Mouse (Mus musculus) midbrain, embryonic 14.5 days (tissue): ENCODE measurements at regions not wholly inside any gene's neighbourhood (a gene's known extent, or its start where the extent isn't known, plus 50 kb on each side); places are given as distances from the start of the nearest gene placed in this dataset.

Source experiments
- ATAC-seq: fragments of 200-750 bp; cut with Nextera tagmentation; 2 replicates; pipeline ENCODE4 v1.8.0; 2017; ENCODE audit warnings: moderate number of reproducible peaks, moderate library complexity; ENCODE audit not compliant: low FRiP score, low TSS enrichment
- DNase-seq: peaks from one replicate; pipeline ENCODE4 v3.0.0-alpha.2; 2015
- H3K27ac ChIP-seq: fragments of 300-500 bp; sonication (generic); replicated peaks from 2 replicates; pipeline ENCODE4 v1.5.1; 2014; ENCODE audit warnings: mild to moderate bottlenecking, low read depth, low read length, moderate library complexity
- H3K27me3 ChIP-seq: fragments of 300-500 bp; sonication (generic); 2 replicates; pipeline ENCODE4 v1.6.1; 2014; ENCODE audit warnings: low read length, control low read depth, mixed read lengths; ENCODE audit not compliant: control insufficient read depth, insufficient read depth
- H3K36me3 ChIP-seq: fragments of 300-500 bp; sonication (generic); 2 replicates; pipeline ENCODE4 v1.6.1; 2014; ENCODE audit warnings: low read length, control low read depth; ENCODE audit not compliant: control insufficient read depth, insufficient read depth
- H3K4me1 ChIP-seq: fragments of 300-500 bp; sonication (generic); 2 replicates; pipeline ENCODE4 v1.6.1; 2014; ENCODE audit warnings: mild to moderate bottlenecking, antibody characterized with exemption, low read length, control low read depth; ENCODE audit not compliant: control insufficient read depth, insufficient read depth
- H3K4me2 ChIP-seq: fragments of 300-500 bp; sonication (generic); 2 replicates; pipeline ENCODE4 v1.6.1; 2014; ENCODE audit warnings: mild to moderate bottlenecking, low read length, moderate library complexity
- H3K4me3 ChIP-seq: fragments of 300-500 bp; sonication (generic); replicated peaks from 2 replicates; pipeline ENCODE4 v1.5.1; 2014; ENCODE audit warnings: low read depth, low read length
- H3K9ac ChIP-seq: fragments of 300-500 bp; sonication (generic); replicated peaks from 2 replicates; pipeline ENCODE4 v1.6.1; 2014; ENCODE audit warnings: mild to moderate bottlenecking, low read length, moderate library complexity
- H3K9me3 ChIP-seq: fragments of 300-500 bp; sonication (generic); 2 replicates; pipeline ENCODE4 v1.6.1; 2016; ENCODE audit warnings: low read length, control low read depth, mixed read lengths; ENCODE audit not compliant: control insufficient read depth
- WGBS: fragments of 180-500 bp; shearing (Covaris S2); extraction: QIAGEN DNeasy Blood & Tissue Kit; methylation state at CpG from one replicate; pipeline ENCODE4 v1.1.7; 2014; 5-methylcytosine and 5-hydroxymethylcytosine counted together

DNA sequence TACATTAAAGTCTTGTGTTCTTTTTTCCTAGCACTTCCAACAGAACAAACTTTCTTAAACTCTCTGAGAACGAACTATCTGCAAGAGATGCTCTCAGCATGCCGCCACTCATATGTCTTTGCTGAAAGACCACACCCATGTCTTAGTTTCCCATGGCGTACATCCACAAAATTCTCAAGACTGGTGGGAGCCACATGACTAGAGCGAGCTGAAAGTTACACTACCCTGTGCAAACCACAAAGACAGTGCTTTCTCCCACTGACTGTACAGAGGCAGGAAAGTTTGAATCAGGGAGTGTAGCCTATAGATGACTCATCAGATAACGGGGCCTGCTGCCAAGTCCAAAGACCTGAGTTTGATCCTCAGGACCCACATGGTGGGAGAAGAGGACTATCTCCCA is 554.5 kb upstream of the Cdh11 start:
- H3K4me3 ChIP-seq = no peak overlapping the region
- DNase-seq = no peak
- ATAC-seq = no peak
- H3K36me3 ChIP-seq = no peaks in the 10 kb centered on the region
- H3K4me2 ChIP-seq = no peak overlapping the region
- H3K9me3 ChIP-seq = no peaks in the 10 kb centered on the region
- H3K9ac ChIP-seq = no peak overlapping the region
- H3K27ac ChIP-seq = no peak overlapping the region
- 94% methylated on average over 5 of the region's 5 CpGs for WGBS
- no peaks in the 10 kb centered on the region for H3K4me1 ChIP-seq
- no peaks in the 10 kb centered on the region for H3K27me3 ChIP-seq

DNA sequence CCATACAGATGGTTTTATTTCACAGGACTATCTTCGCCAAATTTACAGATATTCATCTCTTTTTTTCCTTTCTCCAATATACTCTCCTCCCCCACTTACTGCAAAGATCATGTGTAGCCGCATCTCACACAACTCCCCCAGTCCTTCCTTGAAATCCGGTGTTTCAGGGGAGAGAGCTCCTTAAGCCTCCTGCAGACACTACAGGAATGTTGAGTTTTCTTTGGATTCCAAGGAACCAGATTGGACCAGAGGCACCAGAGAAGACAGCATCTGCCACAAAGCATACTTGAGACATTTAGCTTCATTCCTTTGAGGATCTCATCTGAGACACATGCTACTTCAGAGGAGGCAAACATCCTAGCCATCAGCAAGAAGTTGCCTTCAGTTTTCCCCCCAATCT is 558.4 kb upstream of the Cdh11 start:
- H3K27me3 ChIP-seq = no peaks in the 10 kb centered on the region
- no peak overlapping the region for H3K9ac ChIP-seq
- no peak overlapping the region for H3K27ac ChIP-seq
- H3K4me1 ChIP-seq = no peaks in the 10 kb centered on the region
- no peaks in the 10 kb centered on the region for H3K36me3 ChIP-seq
- no peaks in the 10 kb centered on the region for H3K9me3 ChIP-seq
- H3K4me2 ChIP-seq = no peak overlapping the region
- no peak for ATAC-seq
- no peak overlapping the region for H3K4me3 ChIP-seq
- whole genome bisulfite sequencing = 94% methylated on average over 3 of the region's 3 CpGs
- DNase-seq = no peak

DNA sequence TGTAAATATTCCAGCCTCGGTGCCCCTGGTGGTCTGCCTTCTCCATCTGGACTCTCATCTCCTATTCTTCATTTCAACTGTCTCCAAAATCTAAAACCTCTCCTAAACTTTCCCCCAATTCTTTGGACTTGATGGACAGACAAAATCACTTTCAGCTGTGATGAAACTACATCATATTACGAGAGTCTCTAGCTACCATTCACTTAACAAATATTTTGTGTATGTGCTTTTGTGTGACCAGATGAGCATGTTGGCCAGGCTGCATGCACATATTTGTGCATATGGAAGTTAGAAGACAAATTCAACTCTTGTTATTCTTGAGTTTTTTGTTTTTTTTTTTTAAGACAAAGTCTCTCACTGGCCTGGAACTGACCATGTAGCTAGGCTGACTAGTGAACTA is 559.4 kb upstream of the Cdh11 start:
- no peak for DNase-seq
- no peaks in the 10 kb centered on the region for H3K9me3 ChIP-seq
- H3K36me3 ChIP-seq = no peaks in the 10 kb centered on the region
- no peak for ATAC-seq
- 93% methylated on average over 2 of the region's 2 CpGs for WGBS
- H3K27me3 ChIP-seq = no peaks in the 10 kb centered on the region
- no peak overlapping the region for H3K9ac ChIP-seq
- H3K4me2 ChIP-seq = no peak overlapping the region
- no peaks in the 10 kb centered on the region for H3K4me1 ChIP-seq
- H3K4me3 ChIP-seq = no peak overlapping the region
- H3K27ac ChIP-seq = no peak overlapping the region

DNA sequence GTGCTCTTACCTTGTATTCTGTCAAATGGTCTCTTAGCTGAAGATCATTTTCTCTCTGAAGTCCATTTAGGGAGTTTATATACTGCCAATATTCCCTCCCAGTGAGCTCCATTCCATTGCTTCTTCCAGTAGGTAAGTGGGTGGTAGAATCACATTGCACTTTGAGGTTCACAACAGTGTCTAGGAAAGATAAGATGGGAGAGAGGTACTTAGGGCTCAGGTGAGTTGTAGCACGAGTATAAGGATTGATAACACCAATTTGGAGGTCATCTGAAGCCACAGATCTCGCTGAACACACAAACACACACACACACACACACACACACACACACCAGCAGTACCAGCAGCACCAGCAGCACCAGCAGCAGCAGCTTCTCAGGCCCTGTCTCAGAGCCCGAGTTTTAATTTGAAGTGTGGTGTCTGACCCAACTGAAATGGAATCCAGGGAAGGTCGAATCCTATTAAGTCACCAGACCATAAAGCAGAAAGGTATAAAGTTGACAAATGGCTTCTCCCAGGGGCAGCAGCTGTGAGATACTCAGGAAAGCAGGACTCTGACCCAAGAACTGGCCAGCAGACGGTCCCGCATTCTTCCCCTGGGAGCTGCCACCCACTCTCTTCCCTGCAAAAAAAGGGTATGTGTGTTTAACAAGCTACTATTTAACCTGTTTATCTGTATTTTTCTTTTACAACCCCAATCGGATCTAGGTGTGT is 561.9 kb upstream of the Cdh11 start:
- Histone ChIP-seq H3K27me3 (no peaks in the 10 kb centered on the region), H3K9me3 (no peaks in the 10 kb centered on the region), H3K4me2 (no peak overlapping the region), H3K4me1 (no peaks in the 10 kb centered on the region), H3K9ac (no peak overlapping the region), H3K4me3 (no peak overlapping the region), H3K27ac (no peak overlapping the region), H3K36me3 (no peaks in the 10 kb centered on the region)
- 68% methylated on average over 7 of the region's 7 CpGs for WGBS
- ATAC-seq (no peak), DNase-seq (no peak)

DNA sequence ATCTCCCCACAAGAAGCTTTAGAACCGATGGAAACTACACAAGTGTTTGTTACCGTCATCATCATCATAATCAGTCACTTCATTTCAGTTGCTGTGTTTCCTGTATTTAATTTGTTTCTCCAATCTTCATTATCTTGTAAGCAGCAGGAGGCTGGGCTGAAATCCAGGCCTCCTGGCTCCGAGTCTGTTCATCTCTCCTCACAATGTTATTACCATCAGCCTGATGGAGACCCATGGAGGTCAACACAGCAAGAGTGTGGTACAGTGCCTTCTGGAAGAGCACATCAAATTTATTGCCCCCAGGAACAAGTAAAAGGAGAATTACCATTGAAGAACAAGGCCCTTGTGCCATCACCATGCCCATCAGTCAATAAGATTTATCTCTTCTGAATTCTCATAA is 576.3 kb upstream of the Cdh11 start:
- 65% methylated on average over 3 of the region's 3 CpGs for WGBS

DNA sequence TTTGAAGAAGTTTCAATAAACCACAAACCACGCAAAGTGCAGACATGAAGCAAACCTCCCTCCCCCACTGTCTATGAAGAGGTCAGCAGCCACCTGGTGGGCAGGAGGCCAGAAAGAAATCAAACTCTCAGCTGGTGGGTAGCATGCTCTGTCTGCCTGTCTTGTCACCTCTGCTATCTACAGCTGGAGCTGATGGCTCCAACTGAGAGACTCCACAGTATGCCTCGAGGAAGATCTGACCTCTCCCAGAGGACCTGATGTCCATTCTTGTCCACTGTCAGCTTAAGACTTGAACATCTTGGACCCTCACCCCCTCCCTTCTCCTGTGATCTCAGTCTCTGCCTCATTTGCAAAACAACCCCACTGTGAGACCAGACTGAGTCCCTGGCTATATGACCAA is 585.0 kb upstream of the Cdh11 start:
- WGBS = 47% methylated on average over 2 of the region's 2 CpGs
- no peak overlapping the region for H3K4me3 ChIP-seq
- no peak overlapping the region for H3K9ac ChIP-seq
- no peaks in the 10 kb centered on the region for H3K27me3 ChIP-seq
- ATAC-seq (no peak), DNase-seq (no peak)
- no peaks in the 10 kb centered on the region for H3K9me3 ChIP-seq
- H3K4me2 ChIP-seq = no peak overlapping the region
- no peak overlapping the region for H3K27ac ChIP-seq
- no peaks in the 10 kb centered on the region for H3K36me3 ChIP-seq
- H3K4me1 ChIP-seq = no peaks in the 10 kb centered on the region

More for the DNA sequence above, 576.3 kb upstream of the Cdh11 start:
- H3K36me3 ChIP-seq = no peaks in the 10 kb centered on the region
- H3K4me2 ChIP-seq = no peak overlapping the region
- ATAC-seq (no peak), DNase-seq (no peak)
- no peak overlapping the region for H3K9ac ChIP-seq
- no peaks in the 10 kb centered on the region for H3K27me3 ChIP-seq
- no peak overlapping the region for H3K27ac ChIP-seq
- no peak overlapping the region for H3K4me3 ChIP-seq
- no peaks in the 10 kb centered on the region for H3K9me3 ChIP-seq
- H3K4me1 ChIP-seq = no peaks in the 10 kb centered on the region

DNA sequence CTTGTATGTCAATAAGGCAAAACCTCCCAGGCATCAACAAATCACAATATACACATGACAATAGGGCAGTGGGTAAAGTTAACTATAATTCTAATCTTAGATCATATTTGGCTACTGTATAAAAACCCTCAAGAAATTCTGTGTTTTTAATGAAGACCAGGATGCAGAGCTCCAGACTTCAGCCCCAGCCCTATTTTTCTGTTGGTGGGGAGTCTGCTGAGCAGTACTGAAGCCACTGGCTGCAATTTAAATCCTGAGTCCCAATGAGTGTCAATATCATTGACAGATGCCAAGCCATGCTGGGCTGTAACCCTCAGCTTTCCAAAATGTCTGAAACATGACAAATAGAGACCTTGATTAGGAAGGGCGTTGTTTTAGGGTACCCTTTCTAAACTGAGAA is 587.6 kb upstream of the Cdh11 start:
- H3K9me3 ChIP-seq = no peaks in the 10 kb centered on the region
- no peak overlapping the region for H3K27ac ChIP-seq
- ATAC-seq (no peak), DNase-seq (no peak)
- no peak overlapping the region for H3K4me2 ChIP-seq
- no peaks in the 10 kb centered on the region for H3K27me3 ChIP-seq
- no peaks in the 10 kb centered on the region for H3K36me3 ChIP-seq
- no peak overlapping the region for H3K4me3 ChIP-seq
- H3K4me1 ChIP-seq = no peaks in the 10 kb centered on the region
- WGBS = 84% methylated on average over 1 of the region's 1 CpGs
- H3K9ac ChIP-seq = no peak overlapping the region

DNA sequence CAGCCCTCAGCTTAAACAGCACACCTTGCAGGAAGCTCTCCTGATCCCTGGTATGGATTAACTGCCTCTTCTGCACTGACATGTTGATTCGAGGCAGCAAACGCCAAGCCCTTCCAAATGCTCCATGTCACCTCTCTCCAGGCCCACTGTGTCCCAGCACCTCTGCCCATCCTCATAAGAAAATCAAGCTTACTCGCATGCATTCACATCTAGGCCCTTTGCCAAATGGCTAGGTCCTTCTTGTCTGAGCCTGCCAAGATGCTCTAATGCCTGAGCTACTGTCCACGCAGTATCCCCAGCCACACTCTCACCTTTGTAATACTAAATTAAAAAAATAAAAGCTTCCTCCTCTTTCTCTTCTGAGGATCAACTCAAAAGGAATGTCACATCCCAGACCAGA is 588.7 kb upstream of the Cdh11 start:
- Histone ChIP-seq H3K4me3 (no peak overlapping the region), H3K4me2 (no peak overlapping the region), H3K36me3 (no peaks in the 10 kb centered on the region), H3K4me1 (no peaks in the 10 kb centered on the region), H3K9me3 (no peaks in the 10 kb centered on the region), H3K9ac (no peak overlapping the region), H3K27me3 (no peaks in the 10 kb centered on the region), H3K27ac (no peak overlapping the region)
- WGBS = 86% methylated on average over 4 of the region's 4 CpGs
- ATAC-seq (no peak), DNase-seq (no peak)

DNA sequence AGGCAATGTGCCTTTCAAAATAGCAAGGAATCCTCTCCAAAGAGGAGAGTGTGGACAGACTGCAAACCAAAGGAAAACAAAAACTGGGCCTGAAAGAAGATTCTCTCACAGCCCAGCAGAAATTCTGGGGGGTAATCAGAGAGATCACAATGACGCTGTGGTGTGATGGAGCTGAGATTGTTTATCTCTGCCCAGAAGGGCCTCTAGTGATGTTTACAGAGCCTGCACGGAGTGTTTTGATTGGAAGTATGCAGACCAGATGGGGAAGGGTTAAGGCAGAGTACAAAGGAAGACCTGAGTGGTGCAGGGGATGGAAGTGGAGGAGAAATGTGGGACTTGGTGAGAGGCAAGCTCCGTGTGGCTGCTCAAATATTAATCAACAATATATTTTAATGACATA is 593.1 kb upstream of the Cdh11 start:
- ATAC-seq (no peak), DNase-seq (no peak)
- Histone ChIP-seq H3K36me3 (no peaks in the 10 kb centered on the region), H3K4me3 (no peak overlapping the region), H3K27ac (no peak overlapping the region), H3K9ac (no peak overlapping the region), H3K27me3 (no peaks in the 10 kb centered on the region), H3K9me3 (no peaks in the 10 kb centered on the region), H3K4me1 (no peaks in the 10 kb centered on the region), H3K4me2 (no peak overlapping the region)
- 62% methylated on average over 3 of the region's 3 CpGs for WGBS
